Mouse (Mus musculus) A20 (cell line): ENCODE data around the gene Ak2.

Experiments used
- DNase-seq: peaks from one replicate; pipeline ENCODE4 v3.0.0-alpha.2; 2011; ENCODE audit warnings: low read depth, low spot score

Gene Ak2

GRCm38 (mm10) chr4:128974677-128975076, 17.1 kb upstream of the Ak2 start:
- no peak for DNase-seq

- DNase-seq = no peak
Measured at GRCm38 (mm10) chr4:128976577-128976976, 15.2 kb upstream of the Ak2 start.

GRCm38 (mm10) chr4:128977217-128977616, 14.5 kb upstream of the Ak2 start:
- no peak for DNase-seq

GRCm38 (mm10) chr4:128978634-128979033, 13.1 kb upstream of the Ak2 start:
- no peak for DNase-seq

DNA sequence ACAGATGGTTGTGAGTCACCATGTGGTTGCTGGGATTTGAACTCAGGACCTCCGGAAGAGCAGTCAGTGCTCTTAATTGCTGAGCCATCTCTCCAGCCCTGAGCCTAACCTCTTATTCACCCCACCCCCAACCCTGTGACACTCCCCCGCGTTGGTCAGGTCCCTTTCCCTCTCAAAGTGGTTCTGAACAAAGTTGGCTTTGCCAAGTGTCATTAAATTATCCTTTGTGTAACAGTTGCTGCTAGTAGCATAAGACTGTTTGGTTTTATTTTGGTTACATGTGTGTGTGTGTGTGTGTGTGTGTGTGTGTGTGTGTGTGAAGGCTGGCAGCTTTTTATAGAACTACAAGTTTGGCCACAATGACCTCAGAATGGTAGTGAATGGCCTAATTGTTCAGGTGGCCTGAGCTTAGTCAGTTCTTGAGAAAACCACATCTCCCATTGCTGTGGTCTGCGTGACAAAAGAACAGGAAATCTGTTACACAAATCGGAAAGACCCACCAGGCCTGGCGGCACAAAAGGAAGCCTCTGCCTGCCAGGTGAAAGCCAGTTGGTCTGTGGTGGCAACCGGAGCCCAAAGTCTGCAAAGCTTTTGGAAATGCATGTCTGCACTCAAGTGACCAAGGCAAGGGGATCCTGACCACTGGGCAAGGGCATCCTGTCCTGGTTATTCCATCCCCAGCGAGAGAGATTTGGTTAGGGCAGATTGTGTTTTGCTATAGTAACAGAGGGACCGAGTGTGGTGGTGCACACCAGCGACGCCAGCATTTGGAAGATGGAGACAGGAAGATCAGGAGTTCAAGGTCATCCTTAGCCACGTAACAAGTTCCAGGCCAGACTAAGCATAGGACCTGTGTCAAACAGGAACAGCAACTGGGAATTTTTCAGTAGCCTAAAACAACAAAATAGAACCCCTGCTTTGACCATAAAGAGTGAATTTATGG, 10.6 kb upstream of the Ak2 start:
- peak; percentile 28 for DNase-seq

- no peak for DNase-seq
Measured at GRCm38 (mm10) chr4:128981833-128982180, 10.0 kb upstream of the Ak2 start.

DNA sequence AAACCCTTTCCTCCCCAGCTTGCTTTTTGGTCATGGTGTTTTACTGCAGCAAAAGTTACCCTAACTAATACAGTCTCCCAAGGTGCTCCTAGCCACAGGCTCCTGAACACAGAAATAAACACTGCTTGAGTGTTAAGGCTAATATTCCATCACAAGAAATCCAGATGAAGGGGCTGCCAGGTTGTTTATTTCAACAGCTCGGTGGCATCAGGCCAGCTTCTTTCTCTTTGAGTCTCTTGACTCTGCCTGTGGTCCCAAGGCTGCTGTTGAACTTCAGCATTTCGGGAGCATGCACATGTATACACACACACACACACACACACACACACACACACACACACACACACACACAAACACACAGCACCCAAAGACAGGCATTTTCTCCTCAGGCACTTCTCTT, 8.6 kb upstream of the Ak2 start:
- DNase-seq = no peak

DNA sequence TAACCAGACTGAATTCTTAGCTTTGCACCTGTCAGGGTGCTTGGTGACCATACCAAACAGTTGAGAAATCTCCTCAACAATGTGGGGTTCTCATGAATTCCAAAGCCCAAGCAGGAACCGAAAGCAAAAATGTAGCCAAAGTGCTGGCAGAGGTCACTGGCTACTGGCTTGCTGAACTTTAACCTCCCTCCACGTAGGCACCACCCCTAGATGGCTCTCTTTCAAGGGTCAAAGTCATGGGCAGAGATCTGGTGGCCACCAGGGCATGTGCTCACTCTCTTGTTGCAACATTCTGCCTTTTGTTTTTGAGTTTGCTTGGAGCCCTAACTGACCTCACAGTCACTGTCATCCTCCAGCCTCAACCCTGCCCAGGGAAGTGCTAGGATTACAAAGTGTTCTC, 8.1 kb upstream of the Ak2 start:
- no peak for DNase-seq

DNA sequence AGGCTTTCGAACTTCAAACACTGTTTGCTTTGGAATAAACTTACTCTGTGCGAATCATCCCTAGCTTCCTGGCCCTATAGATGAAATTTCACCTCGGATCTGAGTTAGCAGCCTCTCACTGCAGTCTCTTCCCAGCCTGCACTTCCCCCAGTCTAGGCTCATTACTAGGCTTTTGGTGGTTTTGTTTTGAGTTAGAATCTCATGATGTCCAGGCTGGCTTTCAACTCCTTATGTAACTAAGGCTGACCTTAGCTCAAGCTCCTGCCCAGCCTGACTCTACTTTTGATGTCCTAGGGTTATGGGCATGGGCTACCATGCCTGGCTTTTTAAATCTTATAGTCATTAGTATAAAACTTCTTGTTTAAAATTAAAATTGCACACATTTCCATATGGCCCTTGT, 7.2 kb upstream of the Ak2 start:
- no peak for DNase-seq

- no peak for DNase-seq
Measured at GRCm38 (mm10) chr4:128988911-128989310, 2.8 kb upstream of the Ak2 start.

- no peak for DNase-seq
Measured at GRCm38 (mm10) chr4:128989678-128990077, 2.1 kb upstream of the Ak2 start.

GRCm38 (mm10) chr4:128992176-128992575, 418 bp downstream of the Ak2 start:
- DNase-seq = no peak

GRCm38 (mm10) chr4:128993025-128993662, 1.4 kb downstream of the Ak2 start:
- DNase-seq = peak; percentile 98

GRCm38 (mm10) chr4:128993675-128994074, 1.9 kb downstream of the Ak2 start:
- DNase-seq = no peak

DNA sequence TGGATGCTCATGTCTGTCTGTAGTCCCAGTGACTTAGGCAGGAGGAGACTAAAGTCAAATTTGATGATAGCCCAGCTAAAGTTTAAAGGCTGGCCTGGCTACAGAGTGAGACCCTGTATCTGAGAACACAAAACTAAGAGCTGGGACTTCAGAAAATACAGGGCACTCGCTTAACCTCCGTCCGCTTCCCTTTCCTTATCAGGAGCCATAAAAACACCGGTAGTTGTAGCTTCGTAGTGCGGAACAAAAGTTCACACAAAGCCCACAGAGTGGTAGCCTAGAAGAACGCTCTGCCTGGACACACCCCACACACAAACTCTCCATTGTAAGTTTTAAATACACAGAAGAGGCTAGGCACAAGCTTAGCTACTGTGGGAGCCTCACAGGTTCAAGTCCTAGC, 3.5 kb downstream of the Ak2 start:
- DNase-seq = no peak

DNA sequence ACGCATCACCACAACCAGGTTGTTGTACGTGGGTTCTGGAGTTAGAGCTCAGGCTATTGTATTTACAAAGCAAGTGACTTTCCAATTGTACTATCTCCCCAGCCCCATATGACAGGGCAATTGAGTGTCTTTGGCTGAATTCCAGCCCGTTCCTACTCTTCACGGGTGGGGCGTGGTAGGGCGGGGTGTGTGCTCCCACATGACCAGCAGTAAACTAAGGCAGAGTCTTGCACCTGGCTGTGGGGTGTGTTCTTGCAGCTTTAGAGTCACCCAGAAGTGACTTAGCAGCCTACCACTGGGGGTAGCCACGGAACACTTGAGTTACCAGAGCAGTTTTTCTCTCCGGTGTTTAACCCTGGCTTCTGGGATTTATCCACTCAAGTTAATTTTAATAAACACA, 5.5 kb downstream of the Ak2 start:
- DNase-seq = no peak

DNA sequence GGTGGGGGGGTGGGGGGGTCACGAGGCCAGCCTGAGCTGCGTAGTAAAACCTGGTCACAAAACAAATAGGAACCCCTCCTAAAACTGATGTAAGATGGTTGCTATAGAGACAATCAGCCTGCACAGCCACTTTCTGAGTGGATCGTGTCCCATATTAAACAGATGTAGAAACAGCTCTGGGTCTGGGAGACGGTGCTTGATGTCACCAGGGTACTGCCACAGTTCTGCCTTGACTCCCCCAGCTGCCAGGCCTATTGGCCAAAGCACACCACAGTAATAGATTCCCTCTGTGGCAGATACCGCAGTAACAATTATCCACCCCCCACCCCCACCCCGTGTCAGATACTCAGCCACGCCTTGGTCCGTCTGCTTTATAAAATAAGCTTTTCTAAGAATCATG, 6.6 kb downstream of the Ak2 start:
- no peak for DNase-seq

DNA sequence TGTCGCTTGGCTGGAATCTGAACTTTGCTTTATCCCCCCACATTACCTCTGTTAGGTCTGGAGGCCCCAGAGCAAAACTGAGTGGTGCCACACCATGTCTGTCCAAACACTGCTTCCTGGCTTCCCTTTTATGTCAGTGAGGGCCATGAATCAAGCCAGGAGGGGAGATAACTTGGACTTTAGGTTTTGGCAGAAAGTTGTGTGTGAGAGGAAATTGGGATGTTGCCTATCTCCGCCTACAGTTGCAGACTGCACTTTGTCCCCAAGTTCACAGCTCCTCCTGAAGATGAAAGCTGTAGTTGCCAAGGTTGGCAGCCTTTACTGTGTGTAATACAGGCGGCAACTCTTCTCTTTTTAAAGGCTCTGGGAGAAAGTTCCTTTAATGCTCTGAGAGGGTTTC, 9.0 kb downstream of the Ak2 start:
- no peak for DNase-seq

DNA sequence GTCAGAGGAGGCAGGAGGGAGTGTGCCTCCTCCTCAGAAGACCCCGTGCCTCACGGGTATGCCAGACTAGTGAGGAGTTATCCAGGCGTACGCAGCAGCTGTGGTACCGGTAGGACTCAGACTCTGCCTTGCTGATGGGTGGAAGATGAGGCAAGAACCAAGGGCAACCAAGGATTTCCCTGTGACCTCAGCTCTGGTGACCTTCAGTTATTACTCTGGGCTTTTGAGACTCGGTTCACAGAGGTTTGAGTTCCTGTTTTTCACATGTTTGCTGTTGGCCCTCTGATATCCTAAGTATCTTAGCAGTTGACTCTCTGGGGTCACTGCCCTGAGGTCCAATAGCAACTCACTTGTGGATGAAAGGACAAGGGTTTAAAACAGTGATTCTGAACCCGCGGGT, 12.0 kb downstream of the Ak2 start:
- no peak for DNase-seq

DNA sequence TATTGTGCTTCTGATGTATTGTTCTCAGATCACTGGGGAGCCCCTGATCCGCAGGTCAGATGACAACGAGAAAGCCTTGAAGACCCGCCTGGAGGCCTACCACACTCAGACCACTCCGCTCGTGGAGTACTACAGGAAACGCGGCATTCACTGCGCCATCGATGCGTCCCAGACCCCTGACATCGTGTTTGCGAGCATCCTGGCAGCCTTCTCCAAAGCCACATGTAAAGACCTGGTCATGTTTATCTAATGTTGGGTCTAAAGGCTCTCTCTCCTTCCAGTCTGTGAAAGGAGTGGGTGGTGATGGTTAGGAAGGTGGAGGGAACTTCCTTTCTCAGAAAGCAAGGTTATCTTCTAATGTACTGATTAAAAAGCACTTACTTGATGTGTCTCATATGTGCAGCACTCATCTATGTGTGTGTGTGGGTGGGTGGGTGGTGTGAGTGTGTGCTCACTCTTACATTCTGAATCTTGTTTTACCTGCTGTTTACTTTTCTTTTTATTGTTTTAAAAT, 16.3 kb downstream of the Ak2 start:
- DNase-seq = no peak

DNA sequence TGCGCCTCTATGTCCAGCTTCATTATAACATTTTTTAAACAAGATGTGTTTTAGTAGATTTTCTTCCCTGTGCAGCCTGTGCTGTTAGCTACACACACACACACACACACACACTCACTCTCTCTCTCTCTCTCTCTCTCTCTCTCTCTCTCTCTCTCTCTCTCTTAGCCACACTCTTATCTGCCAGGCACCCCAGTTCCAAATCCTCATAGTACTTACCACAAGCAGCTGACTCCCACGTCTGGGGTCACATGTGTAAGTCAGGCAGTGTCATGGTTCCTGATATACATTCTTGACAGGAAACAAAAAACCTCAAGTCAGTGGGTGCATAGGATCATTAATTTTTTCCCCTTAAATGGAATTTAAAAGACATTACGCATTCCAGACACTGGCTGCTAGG, 16.9 kb downstream of the Ak2 start:
- no peak for DNase-seq

DNA sequence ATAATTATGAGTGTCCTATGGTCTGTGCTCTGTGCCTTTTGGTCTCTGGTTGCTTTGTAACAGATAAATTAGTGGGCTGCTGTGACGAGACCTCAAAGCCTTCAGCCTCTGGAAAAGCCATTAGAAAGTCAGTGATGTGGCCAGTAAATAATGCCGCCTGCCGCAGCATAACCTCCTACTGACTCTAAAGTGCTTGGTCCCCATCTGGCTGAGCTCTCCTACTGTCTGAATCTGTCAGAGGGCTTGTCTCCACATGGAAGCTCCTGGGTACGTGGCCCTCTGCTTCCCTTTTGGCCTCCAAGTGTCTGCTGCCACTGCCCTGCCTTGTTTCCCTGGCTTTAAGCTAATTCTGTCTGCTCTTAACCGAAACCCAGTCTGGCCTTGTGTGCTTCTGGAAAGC, 17.8 kb downstream of the Ak2 start:
- no peak for DNase-seq

GRCm38 (mm10) chr4:129011604-129012121, 19.9 kb downstream of the Ak2 start:
- no peak for DNase-seq
